Mouse (Mus musculus) stomach, postnatal 0 days (tissue): Measurements from ENCODE around the gene Csde1. TPM values are rescaled to one million over a fixed set of nuclear protein-coding genes. Genes with fewer than 3 reads are reported as not detected.

Experiments used
- ATAC-seq: fragments of 200-750 bp; cut with Nextera tagmentation; 2 replicates; pipeline ENCODE4 v1.8.0; 2017; ENCODE audit not compliant: low FRiP score, low TSS enrichment
- DNase-seq: peaks from one replicate; pipeline ENCODE4 v3.0.0-alpha.2; 2016; ENCODE audit warnings: low spot score
- H3K27ac ChIP-seq: fragments of 300-500 bp; sonication (generic); replicated peaks from 2 replicates; pipeline ENCODE4 v1.5.1; 2014; ENCODE audit warnings: mild to moderate bottlenecking, control low read depth
- H3K27me3 ChIP-seq: fragments of 300-500 bp; sonication (generic); 2 replicates; pipeline ENCODE4 v1.6.1; 2014; ENCODE audit warnings: low read length; ENCODE audit not compliant: control insufficient read depth, insufficient read depth
- H3K36me3 ChIP-seq: fragments of 300-500 bp; sonication (generic); 2 replicates; pipeline ENCODE4 v1.6.1; 2014; ENCODE audit warnings: low read length, mixed read lengths; ENCODE audit not compliant: control insufficient read depth, insufficient read depth
- H3K4me1 ChIP-seq: fragments of 300-500 bp; sonication (generic); replicated peaks from 2 replicates; pipeline ENCODE4 v1.6.1; 2014; ENCODE audit warnings: antibody characterized with exemption; ENCODE audit not compliant: control insufficient read depth, insufficient read depth
- H3K4me2 ChIP-seq: fragments of 300-500 bp; sonication (generic); replicated peaks from 2 replicates; pipeline ENCODE4 v1.6.1; 2014; ENCODE audit warnings: low read depth, mild to moderate bottlenecking, control low read depth, moderate library complexity
- H3K4me3 ChIP-seq: fragments of 300-500 bp; sonication (generic); 2 replicates; pipeline ENCODE4 v1.5.1; 2014; ENCODE audit warnings: low read depth, low read length, control low read depth
- H3K9ac ChIP-seq: fragments of 300-500 bp; sonication (generic); 2 replicates; pipeline ENCODE4 v1.6.1; 2014; ENCODE audit warnings: mild to moderate bottlenecking, low read length, control low read depth, mixed read lengths
- H3K9me3 ChIP-seq: fragments of 300-500 bp; sonication (generic); 2 replicates; pipeline ENCODE4 v1.6.1; 2016; ENCODE audit warnings: low read length; ENCODE audit not compliant: control insufficient read depth
- CTCF ChIP-seq: IDR thresholded peaks from 2 replicates; pipeline ENCODE4 v1.5.1; 2016; ENCODE audit warnings: antibody characterized with exemption, low read depth, mild to moderate bottlenecking, moderate library complexity
- EP300 ChIP-seq: optimal IDR thresholded peaks from 2 replicates; pipeline ENCODE3; 2016; ENCODE audit warnings: antibody characterized with exemption
- WGBS: fragments of 180-500 bp; shearing (Covaris S2); extraction: QIAGEN DNeasy Blood & Tissue Kit; methylation state at CpG from one replicate; pipeline ENCODE4 v1.1.7; 2014; 5-methylcytosine and 5-hydroxymethylcytosine counted together
- polyA plus RNA-seq: library from polyadenylated mRNA; unstranded; fragments of >200 nt; fragmentation: Nextera tagmentation; extraction: Ambion mirVana; gene quantifications from 2 replicates; pipeline ENCODE4 v1.2.1, GENCODE M21; 2015

Csde1 gene
- polyA plus RNA-seq, 1 experiment from 2014 or later = 148 TPM

GRCm38 (mm10) chr3:103101194-103101593 is 81.0 kb downstream of the Csde1 start:
- ATAC-seq (no peak), DNase-seq (no peak)
- no peak overlapping the region for H3K4me3 ChIP-seq
- no peaks in the 10 kb centered on the region for H3K27me3 ChIP-seq
- no peak overlapping the region for H3K9ac ChIP-seq
- no peak overlapping the region for H3K27ac ChIP-seq
- no peaks in the 10 kb centered on the region for H3K9me3 ChIP-seq
- H3K4me2 ChIP-seq = no peak overlapping the region
- H3K4me1 ChIP-seq = no peaks in the 10 kb centered on the region
- TF ChIP-seq EP300 = no peak
- TF ChIP-seq CTCF = peak; percentile 58
- H3K36me3 ChIP-seq = no peaks in the 10 kb centered on the region
- WGBS = 48% methylated on average over 5 of the region's 5 CpGs

GRCm38 (mm10) chr3:103101909-103102308 is 81.7 kb downstream of the Csde1 start:
- H3K4me2 ChIP-seq = peak overlapping the region; percentile 83
- DNase-seq = no peak
- H3K9ac ChIP-seq = peak overlapping the region; percentile 47
- no peaks in the 10 kb centered on the region for H3K9me3 ChIP-seq
- H3K36me3 ChIP-seq = no peaks in the 10 kb centered on the region
- TF ChIP-seq EP300 (no peak), CTCF (no peak)
- no peaks in the 10 kb centered on the region for H3K4me1 ChIP-seq
- H3K4me3 ChIP-seq = peak overlapping the region; percentile 84
- H3K27me3 ChIP-seq = no peaks in the 10 kb centered on the region
- H3K27ac ChIP-seq = peak overlapping the region; percentile 89
- peak; percentile 40; the same call in 1 of the 2 replicates for ATAC-seq
- under 1% methylated on average over 14 of the region's 14 CpGs for WGBS

DNA sequence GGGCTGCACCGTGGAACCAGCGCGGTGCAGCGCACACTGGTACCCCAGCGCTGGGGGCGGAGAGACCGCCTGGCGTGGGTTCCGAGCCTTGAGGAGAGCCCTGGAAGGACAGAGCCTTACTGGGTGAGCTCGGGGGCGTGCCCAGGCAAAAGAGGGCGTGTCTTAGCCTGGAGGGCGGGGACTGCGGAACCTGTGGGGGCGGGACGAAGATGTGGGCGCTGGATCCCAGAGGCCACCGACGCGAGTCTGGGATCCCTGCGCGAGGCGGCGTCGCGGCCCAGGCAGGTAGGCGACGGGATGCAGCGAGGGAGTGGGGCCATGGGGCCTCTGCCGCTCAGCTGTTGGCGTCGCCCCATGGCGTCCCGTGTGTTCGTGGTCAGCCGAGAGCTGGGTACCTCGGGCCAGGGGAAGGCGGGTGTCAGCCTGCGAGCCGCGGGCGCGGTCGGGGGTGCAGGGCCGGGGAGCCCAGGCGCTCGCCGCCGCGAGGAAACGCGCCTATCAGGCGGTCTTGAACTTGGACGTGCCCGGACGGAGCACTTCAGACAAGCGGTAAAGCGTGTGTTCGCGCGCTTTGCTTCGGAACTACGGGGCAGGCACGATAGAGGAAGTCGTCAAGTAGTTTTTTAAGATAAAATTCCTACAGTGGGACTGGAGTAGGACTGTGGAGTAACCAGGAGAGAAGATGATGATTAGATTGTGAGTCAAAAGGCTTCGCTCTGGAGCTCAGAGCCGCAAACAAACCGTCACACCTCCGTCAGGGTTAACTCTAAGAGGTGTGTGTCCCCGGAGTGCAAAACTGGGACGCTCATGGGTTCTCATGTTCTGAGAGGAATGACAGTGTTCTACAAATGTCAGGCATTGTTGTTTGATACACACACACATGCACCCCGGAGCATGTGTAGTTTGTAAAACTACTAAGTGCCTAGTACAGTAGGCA is 82.5 kb downstream of the Csde1 start, which contains the start of gene Dennd2c:
Gene Dennd2c, plus strand, starts transcription at position 151 of the 937 bp plus-strand sequence.
- TF ChIP-seq CTCF = no peak; the same call in 1 of the 2 replicates
- TF ChIP-seq EP300 = no peak
- Histone ChIP-seq H3K4me2 (peak within 1 kb of the TSS; percentile 83), H3K27ac (peak within 1 kb of the TSS; percentile 89), H3K27me3 (no peaks in the 10 kb centered on the region), H3K9me3 (no peaks in the 10 kb centered on the region), H3K36me3 (no peaks in the 10 kb centered on the region), H3K4me3 (peak within 1 kb of the TSS; percentile 84), H3K9ac (peak within 1 kb of the TSS; percentile 81), H3K4me1 (no peaks in the 10 kb centered on the region)
- DNase-seq (peak; percentile 97), ATAC-seq (peak; percentile 98)
- WGBS = under 1% methylated on average over 71 of the region's 72 CpGs

Other genes with a start within 250 kb of the Csde1 start
- 0.15 and 0.30 TPM in 2 replicates for gene Tshb, start 237.7 kb upstream of the Csde1 start, polyA plus RNA-seq
- gene Sycp1, start 84.3 kb upstream of the Csde1 start, polyA plus RNA-seq = not detected in 2 replicates
- gene Nr1h5, start 56.3 kb upstream of the Csde1 start, polyA plus RNA-seq = not detected in 2 replicates
- gene Sike1, start 24.7 kb upstream of the Csde1 start, polyA plus RNA-seq = 45.2 and 49.6 TPM in 2 replicates
- gene Nras, start 37.9 kb downstream of the Csde1 start, polyA plus RNA-seq = 47.6 and 47.9 TPM in 2 replicates
- 0.19 and 0.28 TPM in 2 replicates for gene Ampd1, start 53.6 kb downstream of the Csde1 start, polyA plus RNA-seq
- 5.6 and 6.8 TPM in 2 replicates for gene Dennd2c, start 82.2 kb downstream of the Csde1 start, polyA plus RNA-seq
- gene Bcas2, start 151.2 kb downstream of the Csde1 start, polyA plus RNA-seq = 104 and 109 TPM in 2 replicates